Mouse (Mus musculus): ENCODE measurements around the gene Olfr1053.
"Not testable (repeated sequence)": the region's sequence is repeated elsewhere in the genome, so short reads cannot be mapped to it uniquely, and the experiment has no call there.

Gene Olfr1053

DNA sequence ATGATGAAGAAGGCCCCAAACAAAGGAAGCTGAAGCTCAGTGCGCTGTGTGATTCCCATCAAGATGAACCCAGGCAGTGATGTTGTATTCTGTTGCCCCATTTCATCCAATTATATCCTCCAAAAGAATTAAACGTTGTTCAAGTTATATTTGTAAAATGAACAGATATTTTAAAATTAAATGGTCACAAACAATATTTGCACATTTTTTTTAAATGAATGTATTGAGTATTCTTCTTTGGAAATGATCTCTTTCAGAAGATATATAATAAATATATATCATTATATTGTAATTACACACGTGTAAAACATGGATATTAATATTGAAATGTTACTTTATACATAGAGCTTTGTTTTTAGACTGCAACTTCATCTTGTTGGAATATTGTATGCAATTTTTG is at the start of gene Olfr1053:
Gene Olfr1053, minus strand, starts transcription at position 101 of the 400 bp plus-strand sequence.
- DNase-seq (ENCODE audit: low read depth, low spot score) = no peak

GRCm38 (mm10) chr2:86362369-86362768 is 47.3 kb upstream of the Olfr1053 start, which contains the start of gene Olfr1056:
Gene Olfr1056, minus strand, starts transcription at chr2:86362469.
- no peak for DNase-seq (ENCODE audit: low read depth, low spot score)

GRCm38 (mm10) chr2:86351751-86352150 is 36.7 kb upstream of the Olfr1053 start:
- not testable (repeated sequence) for DNase-seq (ENCODE audit: low read depth, low spot score)

DNA sequence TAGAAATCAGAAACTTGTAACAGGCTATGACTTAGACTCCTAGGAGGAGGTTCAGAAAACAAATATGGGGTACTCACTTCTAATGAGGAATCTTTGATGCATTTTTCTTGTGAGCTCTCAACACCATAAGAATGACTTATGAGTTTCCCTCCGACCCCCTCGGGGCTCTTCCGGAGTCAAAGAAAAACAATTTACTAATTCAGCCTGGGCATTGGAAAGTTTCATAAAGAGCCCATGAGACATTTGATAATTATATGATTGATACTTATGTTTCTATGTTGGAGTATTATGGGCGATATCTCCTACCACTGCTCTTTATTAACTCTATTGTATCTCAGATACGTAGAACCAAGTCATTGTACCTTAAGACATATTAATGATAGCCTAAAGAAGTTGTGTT is 35.1 kb upstream of the Olfr1053 start, which contains the start of gene Olfr1055:
Gene Olfr1055, minus strand, starts transcription at position 101 of the 400 bp plus-strand sequence.
- no peak for DNase-seq (ENCODE audit: low read depth, low spot score)

DNA sequence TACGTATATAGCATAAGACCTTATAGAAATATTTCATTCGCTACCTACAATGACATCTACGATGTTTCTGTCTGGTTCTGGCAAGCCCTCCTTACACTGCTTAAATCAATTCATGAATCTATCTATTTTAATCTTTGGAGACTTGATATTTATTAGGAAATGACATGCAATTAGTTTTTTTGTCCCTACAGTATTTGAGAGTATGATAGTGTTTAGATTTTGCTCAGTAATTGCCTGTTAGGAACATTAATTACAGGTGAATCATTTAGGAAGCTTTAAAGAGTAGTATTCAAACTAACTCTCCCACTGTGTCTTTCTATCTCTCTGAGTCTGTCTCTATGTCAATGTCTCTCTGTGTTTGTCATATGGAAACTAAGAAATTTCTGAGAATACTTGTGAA is 20.2 kb upstream of the Olfr1053 start, which contains the start of gene Olfr1054:
Gene Olfr1054, minus strand, starts transcription at position 101 of the 400 bp plus-strand sequence.
- DNase-seq (ENCODE audit: low read depth, low spot score) = no peak

DNA sequence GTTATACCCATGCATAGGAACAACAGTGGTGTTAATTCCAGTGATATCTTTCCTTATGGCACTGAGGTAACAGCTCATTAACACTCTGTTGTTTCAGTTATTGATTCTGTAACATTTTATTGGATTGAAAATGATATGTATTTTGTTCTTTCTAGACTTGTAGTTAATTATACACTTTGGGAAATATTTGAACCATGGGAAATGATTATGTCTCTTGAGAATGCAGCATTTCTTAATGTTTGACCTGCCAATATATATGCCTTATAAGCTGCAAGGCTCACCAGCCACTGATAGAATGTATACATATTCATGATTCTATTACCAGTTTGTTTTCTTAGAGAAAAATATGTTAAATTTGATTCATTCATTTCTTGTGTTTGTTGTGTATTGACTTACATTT is 22.9 kb downstream of the Olfr1053 start, which contains the start of gene Olfr1052:
Gene Olfr1052, plus strand, starts transcription at position 301 of the 400 bp plus-strand sequence.
- DNase-seq (ENCODE audit: low read depth, low spot score) = no peak

DNA sequence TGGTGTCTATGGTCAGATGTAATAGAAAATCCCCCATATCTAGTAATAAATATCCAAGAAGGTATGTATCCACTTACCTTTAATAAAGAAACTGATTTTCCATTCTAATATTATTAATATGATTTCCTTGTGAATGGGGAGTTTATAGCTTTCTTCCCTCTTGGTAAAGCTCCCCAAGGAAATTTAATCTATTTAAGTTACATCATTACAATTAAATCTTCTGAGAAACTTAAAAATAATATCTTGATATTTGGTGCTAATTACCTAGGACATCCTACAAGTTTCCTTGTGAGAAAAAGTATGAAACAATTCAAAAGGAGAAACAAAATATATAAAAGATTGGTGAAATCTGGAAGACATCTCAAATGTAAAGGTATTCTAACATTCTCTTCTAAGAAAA is 36.1 kb downstream of the Olfr1053 start, which contains the start of gene Olfr1051:
Gene Olfr1051, minus strand, starts transcription at position 101 of the 400 bp plus-strand sequence.
- DNase-seq (ENCODE audit: low read depth, low spot score) = not testable (repeated sequence)

All from 3T3-L1 (cell line).